Mouse (Mus musculus) forebrain, embryonic 11.5 days (tissue): ENCODE measurements at regions not wholly inside any gene's neighbourhood (a gene's known extent, or its start where the extent isn't known, plus 50 kb on each side); places are given as distances from the start of the nearest gene placed in this dataset.
"Not testable (repeated sequence)": the region's sequence is repeated elsewhere in the genome, so short reads cannot be mapped to it uniquely, and the experiment has no call there.

ENCODE experiments used
- ATAC-seq: fragments of 200-750 bp; cut with Nextera tagmentation; replicated peaks from 2 replicates; pipeline ENCODE4 v1.8.0; 2017; ENCODE audit warnings: moderate TSS enrichment; ENCODE audit not compliant: low FRiP score
- DNase-seq: peaks from one replicate; pipeline ENCODE4 v3.0.0-alpha.2; 2017; ENCODE audit warnings: low spot score
- H3K27ac ChIP-seq: fragments of 300-500 bp; sonication (generic); 2 replicates; pipeline ENCODE4 v1.5.1; 2014; ENCODE audit warnings: low read depth, low read length
- H3K27me3 ChIP-seq: fragments of 300-500 bp; sonication (generic); 2 replicates; pipeline ENCODE4 v1.6.1; 2014; ENCODE audit warnings: mild to moderate bottlenecking, low read length, mixed read lengths; ENCODE audit not compliant: control insufficient read depth, insufficient read depth
- H3K36me3 ChIP-seq: fragments of 300-500 bp; sonication (generic); 2 replicates; pipeline ENCODE4 v1.6.1; 2014; ENCODE audit warnings: mild to moderate bottlenecking, low read length, moderate library complexity, mixed read lengths; ENCODE audit not compliant: control insufficient read depth, insufficient read depth
- H3K4me1 ChIP-seq: fragments of 300-500 bp; sonication (generic); replicated peaks from 2 replicates; pipeline ENCODE4 v1.6.1; 2014; ENCODE audit warnings: low read length, mixed read lengths; ENCODE audit not compliant: control insufficient read depth, insufficient read depth
- H3K4me2 ChIP-seq: fragments of 300-500 bp; sonication (generic); 2 replicates; pipeline ENCODE4 v1.6.1; 2014; ENCODE audit warnings: low read depth, mild to moderate bottlenecking, low read length, moderate library complexity, mixed read lengths; ENCODE audit not compliant: severe bottlenecking
- H3K4me3 ChIP-seq: fragments of 300-500 bp; sonication (generic); 2 replicates; pipeline ENCODE4 v1.5.1; 2014; ENCODE audit warnings: low read depth, low read length
- H3K9ac ChIP-seq: fragments of 300-500 bp; sonication (generic); 2 replicates; pipeline ENCODE4 v1.6.1; 2014; ENCODE audit warnings: low read length
- H3K9me3 ChIP-seq: fragments of 300-500 bp; sonication (generic); 2 replicates; pipeline ENCODE4 v1.6.1; 2016; ENCODE audit warnings: low read length, mixed read lengths; ENCODE audit not compliant: control insufficient read depth
- WGBS: fragments of 180-500 bp; shearing (Covaris S2); extraction: QIAGEN DNeasy Blood & Tissue Kit; methylation state at CpG from one replicate; pipeline ENCODE4 v1.1.7; 2014; 5-methylcytosine and 5-hydroxymethylcytosine counted together

- Histone ChIP-seq H3K4me1 (no peaks in the 10 kb centered on the region), H3K36me3 (no peaks in the 10 kb centered on the region), H3K9ac (no peak overlapping the region), H3K9me3 (no peaks in the 10 kb centered on the region), H3K4me3 (no peak overlapping the region), H3K27ac (no peak overlapping the region), H3K4me2 (no peak overlapping the region), H3K27me3 (no peaks in the 10 kb centered on the region)
- ATAC-seq (peak; percentile 91), DNase-seq (no peak)
- WGBS = 33% methylated on average over 1 of the region's 1 CpGs
Measured at GRCm38 (mm10) chr13:82620749-82621148, 837.9 kb downstream of the Cetn3 start.

GRCm38 (mm10) chr13:82628727-82629126, 845.9 kb downstream of the Cetn3 start:
- DNase-seq, H3K4me2 ChIP-seq, ATAC-seq, H3K4me1 ChIP-seq, H3K4me3 ChIP-seq, H3K27me3 ChIP-seq, H3K36me3 ChIP-seq, H3K27ac ChIP-seq, H3K9me3 ChIP-seq, H3K9ac ChIP-seq: not testable (repeated sequence)
